Mouse (Mus musculus) CH12.LX (cell line): ENCODE results near the gene Armh1. TPM values are rescaled to one million over a fixed set of nuclear protein-coding genes. Genes with fewer than 3 reads are reported as not detected.

Experiments
- DNase-seq: peaks from one replicate; pipeline ENCODE4 v3.0.0-alpha.2; 2013; ENCODE audit errors: extremely low read depth
- H3K27ac ChIP-seq: 2 replicates; pipeline ENCODE4 v1.5.1; 2012; ENCODE audit warnings: low read depth, mild to moderate bottlenecking, control low read depth, moderate library complexity; ENCODE audit not compliant: insufficient read depth
- H3K27me3 ChIP-seq: replicated peaks from 2 replicates; pipeline ENCODE3; 2012; ENCODE audit warnings: inconsistent platforms
- H3K36me3 ChIP-seq, 2 experiments: replicated peaks in 1 of 2; 2 replicates each; pipeline versions ENCODE3 to v1.6.1; 2012; ENCODE audit warnings: inconsistent platforms in 1 of 2, low read length in 1 of 2, mild to moderate bottlenecking in 1 of 2, mixed read lengths in 1 of 2, moderate library complexity in 1 of 2; ENCODE audit not compliant: control insufficient read depth in 1 of 2, insufficient read depth in 1 of 2
- H3K4me1 ChIP-seq, 2 experiments: 2 replicates each; pipeline ENCODE4 v1.6.1; 2012; ENCODE audit warnings: inconsistent platforms in 1 of 2, moderate library complexity in 1 of 2; ENCODE audit not compliant: insufficient read depth in 2 of 2, control insufficient read depth in 1 of 2
- H3K4me2 ChIP-seq: 2 replicates; pipeline ENCODE4 v1.6.1; 2012; ENCODE audit warnings: low read depth, mild to moderate bottlenecking, control low read depth; ENCODE audit not compliant: poor library complexity, insufficient read depth, severe bottlenecking
- H3K4me3 ChIP-seq, 3 experiments: fragments of 150-350 bp in 1 of 3; sonication (generic) in 1 of 3; replicated peaks in 1 of 3; 2 replicates each; pipeline versions ENCODE3 to v1.5.1; 2011 to 2012; ENCODE audit warnings: low read depth in 2 of 3, low read length in 2 of 3, mild to moderate bottlenecking in 2 of 3, moderate library complexity in 2 of 3, control low read depth in 1 of 3, improper control_type of control experiment in 1 of 3, inconsistent platforms in 1 of 3, mixed read lengths in 1 of 3; ENCODE audit not compliant: poor library complexity in 1 of 3
- H3K79me2 ChIP-seq: replicated peaks from 2 replicates; pipeline ENCODE4 v1.6.1; 2012; ENCODE audit warnings: mild to moderate bottlenecking, moderate library complexity; ENCODE audit not compliant: control insufficient read depth, poor library complexity, insufficient read depth, severe bottlenecking; ENCODE audit errors: extremely low read depth
- H3K9ac ChIP-seq: 2 replicates; pipeline ENCODE4 v1.6.1; 2012; ENCODE audit warnings: low read depth, mild to moderate bottlenecking, control low read depth, moderate library complexity; ENCODE audit not compliant: insufficient read depth
- H3K9me3 ChIP-seq: replicated peaks from 2 replicates; pipeline ENCODE3; 2012; ENCODE audit warnings: low read length, inconsistent platforms, mixed read lengths
- CHD1 ChIP-seq: IDR thresholded peaks from 2 replicates; pipeline ENCODE4 v1.6.1; 2012; ENCODE audit warnings: low read depth, low read length, improper control_type of control experiment, inconsistent platforms
- CHD2 ChIP-seq: IDR thresholded peaks from 2 replicates; pipeline ENCODE4 v1.6.1; 2011; ENCODE audit warnings: low read length, improper control_type of control experiment
- CTCF ChIP-seq, 2 experiments: IDR thresholded peaks in 1 of 2; conservative IDR thresholded peaks in 1 of 2; 2 replicates each; pipeline ENCODE4 v1.5.1; 2011 to 2012; ENCODE audit warnings: low read depth in 2 of 2, low read length in 2 of 2, improper control_type of control experiment in 1 of 2, inconsistent platforms in 1 of 2, mild to moderate bottlenecking in 1 of 2, moderate library complexity in 1 of 2
- ELF1 ChIP-seq: IDR thresholded peaks from 2 replicates; pipeline ENCODE4 v1.6.1; 2014; ENCODE audit warnings: low read depth, mild to moderate bottlenecking, inconsistent platforms, low read length, improper control_type of control experiment
- EP300 ChIP-seq: IDR thresholded peaks from 2 replicates; pipeline ENCODE4 v1.6.1; 2011; ENCODE audit warnings: low read length, improper control_type of control experiment
- JUN ChIP-seq: IDR thresholded peaks from 2 replicates; pipeline ENCODE4 v1.6.1; 2011; ENCODE audit warnings: low read depth, mild to moderate bottlenecking, low read length, improper control_type of control experiment, moderate library complexity; ENCODE audit not compliant: insufficient read depth
- JUND ChIP-seq: conservative IDR thresholded peaks from 2 replicates; pipeline ENCODE4 v1.6.1; 2011; ENCODE audit warnings: low read depth, low read length, improper control_type of control experiment
- KAT2A ChIP-seq: IDR thresholded peaks from 2 replicates; pipeline ENCODE4 v1.6.1; 2012; ENCODE audit warnings: low read length, improper control_type of control experiment, inconsistent platforms; ENCODE audit not compliant: insufficient replicate concordance
- MAFK ChIP-seq: IDR thresholded peaks from 2 replicates; pipeline ENCODE4 v1.6.1; 2011; ENCODE audit warnings: low read length, improper control_type of control experiment; ENCODE audit not compliant: insufficient replicate concordance
- MAX ChIP-seq: IDR thresholded peaks from 2 replicates; pipeline ENCODE4 v1.6.1; 2011; ENCODE audit warnings: low read length, improper control_type of control experiment
- NELFE ChIP-seq: IDR thresholded peaks from 2 replicates; pipeline ENCODE4 v1.6.1; 2011; ENCODE audit warnings: low read depth, low read length, improper control_type of control experiment
- NRF1 ChIP-seq: IDR thresholded peaks from 2 replicates; pipeline ENCODE4 v1.6.1; 2014; ENCODE audit warnings: low read depth, mild to moderate bottlenecking, inconsistent platforms, low read length, improper control_type of control experiment, moderate library complexity
- POLR2A ChIP-seq: IDR thresholded peaks from 2 replicates; pipeline ENCODE4 v1.6.1; 2011; ENCODE audit warnings: low read depth, mild to moderate bottlenecking, improper control_type of control experiment, low read length
- POLR2AphosphoS2 ChIP-seq: IDR thresholded peaks from 2 replicates; pipeline ENCODE4 v1.6.1; 2011; ENCODE audit warnings: low read depth, low read length, improper control_type of control experiment
- SIN3A ChIP-seq: IDR thresholded peaks from 2 replicates; pipeline ENCODE4 v1.6.1; 2012; ENCODE audit warnings: low read length, improper control_type of control experiment, inconsistent platforms
- SMC3 ChIP-seq: IDR thresholded peaks from 2 replicates; pipeline ENCODE4 v1.6.1; 2011; ENCODE audit warnings: low read depth, low read length, improper control_type of control experiment
- TBP ChIP-seq: conservative IDR thresholded peaks from 2 replicates; pipeline ENCODE4 v1.6.1; 2011; ENCODE audit warnings: low read depth, low read length, improper control_type of control experiment
- TCF12 ChIP-seq: IDR thresholded peaks from 2 replicates; pipeline ENCODE4 v1.6.1; 2014; ENCODE audit warnings: low read depth, mild to moderate bottlenecking, inconsistent platforms, low read length, improper control_type of control experiment
- USF1 ChIP-seq: IDR thresholded peaks from 2 replicates; pipeline ENCODE4 v1.6.1; 2014; ENCODE audit warnings: low read depth, mild to moderate bottlenecking, inconsistent platforms, low read length, improper control_type of control experiment
- USF2 ChIP-seq: conservative IDR thresholded peaks from 2 replicates; pipeline ENCODE4 v1.6.1; 2011; ENCODE audit warnings: low read depth, low read length, improper control_type of control experiment
- ZMIZ1 ChIP-seq: IDR thresholded peaks from 2 replicates; pipeline ENCODE4 v1.6.1; 2012; ENCODE audit warnings: low read depth, mild to moderate bottlenecking, inconsistent platforms, low read length, improper control_type of control experiment
- ZNF384 ChIP-seq: IDR thresholded peaks from 2 replicates; pipeline ENCODE4 v1.6.1; 2012; ENCODE audit warnings: low read depth, low read length, improper control_type of control experiment, inconsistent platforms
- dilution Hi-C: fragments of 300-500 bp; cut with MboI; formaldehyde crosslinking; loops from 2 replicates; pipeline ENCODE4 v1.14.3; 2020; ENCODE audit warnings: low sequenced_read_pairs; ENCODE audit not compliant: extremely low pct_unique_long_range_greater_than_20kb, extremely low pct_ligation_motif_present
- in situ Hi-C: fragments of 300-500 bp; cut with MboI; formaldehyde crosslinking; loops from 3 replicates; pipeline ENCODE4 v1.14.3; 2019; ENCODE audit warnings: low sequenced_read_pairs, low pct_ligation_motif_present, low pct_unique_long_range_greater_than_20kb, mixed read lengths
- polyA plus RNA-seq: library from polyadenylated mRNA; unstranded; fragments of >175 nt; gene quantifications from 2 replicates; pipeline ENCODE4 v1.2.1, GENCODE M21; 2012; ENCODE audit warnings: low read depth; ENCODE audit not compliant: insufficient read length
- total RNA-seq, 2 experiments: library from RNA; depleted of rRNA; stranded (reverse); fragments of 300-350 nt in 1 of 2; fragments of >200 nt in 1 of 2; gene quantifications; 2 replicates each; pipeline ENCODE4 v1.2.3; 2012 to 2014

Gene Armh1
- total and polyA plus RNA-seq, 3 experiments = not detected

DNA sequence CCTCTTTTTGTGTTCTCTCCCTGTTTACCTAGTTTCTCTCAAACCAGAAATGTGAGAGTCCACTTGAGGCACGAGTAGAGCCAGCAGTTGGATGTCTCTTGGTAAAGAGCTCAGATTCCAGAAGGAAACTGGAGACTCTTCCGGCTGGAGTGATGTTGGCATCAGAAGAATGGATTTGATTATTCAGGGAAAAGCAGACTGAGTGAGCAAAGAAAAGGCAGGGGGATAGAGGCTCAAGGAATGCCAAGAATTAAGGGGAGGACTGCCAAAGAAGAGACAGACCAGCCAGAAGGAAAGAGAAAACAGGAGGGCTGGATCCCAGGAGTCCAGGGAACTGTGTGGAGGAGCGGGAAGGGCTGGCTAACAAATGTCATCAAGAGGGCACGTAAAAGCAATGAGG, 16.1 kb downstream of the Armh1 start:
- H3K4me1 ChIP-seq = no peaks in the 10 kb centered on the region
- no peak overlapping the region for H3K9ac ChIP-seq
- dilution Hi-C loops (no loop called here), in situ Hi-C loops (no loop called here)
- H3K27me3 ChIP-seq = peaks cover 25% of the 10 kb centered on the region
- DNase-seq = no peak
- no peaks in the 10 kb centered on the region for H3K36me3 ChIP-seq
- no peak overlapping the region for H3K27ac ChIP-seq
- H3K4me2 ChIP-seq = no peak overlapping the region
- peaks cover 10% of the 10 kb centered on the region for H3K9me3 ChIP-seq
- TF ChIP-seq CHD1 (no peak), ELF1 (no peak), MAX (no peak), NELFE (no peak), SMC3 (no peak), CHD2 (no peak), ZNF384 (no peak), SIN3A (no peak), POLR2A (no peak), EP300 (no peak), KAT2A (no peak), TBP (no peak), ZMIZ1 (no peak), JUND (no peak), POLR2AphosphoS2 (no peak), MAFK (no peak)
- no peaks in the 10 kb centered on the region for H3K79me2 ChIP-seq
- H3K4me3 ChIP-seq = no peak overlapping the region

DNA sequence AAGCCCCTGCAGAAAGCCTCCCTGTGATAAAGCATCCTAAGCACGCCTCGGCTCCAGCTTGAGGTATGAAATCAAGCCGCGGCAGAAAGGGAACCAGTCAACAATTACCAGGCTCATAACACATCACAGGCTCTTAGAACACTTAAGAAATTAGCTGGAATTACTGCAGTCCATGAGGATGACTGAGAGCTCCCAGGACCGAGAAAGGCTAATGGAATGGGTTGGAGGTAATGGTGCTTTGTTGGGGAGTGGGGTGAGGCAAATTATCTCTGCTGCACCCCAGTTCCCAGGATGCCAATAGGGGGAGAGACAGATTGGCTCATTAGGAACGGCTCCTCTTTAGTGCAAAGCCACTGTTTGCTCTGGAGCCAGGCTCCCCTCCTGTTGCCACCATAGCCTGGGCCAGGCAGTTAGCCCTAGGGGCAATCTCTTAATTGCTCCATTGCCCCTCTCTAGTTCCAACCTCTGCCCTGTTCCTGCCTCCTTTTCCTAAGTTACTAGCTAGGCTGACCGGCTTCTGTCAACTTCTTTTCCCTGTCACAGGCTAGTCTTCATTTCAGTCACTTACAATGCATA, 17.7 kb downstream of the Armh1 start:
- TF ChIP-seq ELF1 (no peak), USF1 (no peak), CHD2 (no peak), USF2 (no peak), CHD1 (no peak), TCF12 (no peak), CTCF (conservative IDR thresholded peaks at IDR 0.05 in 1 of 2, IDR thresholded peaks at IDR 0.05 in 1 of 2; ENCODE audit: low read depth in 2 of 2, low read length in 2 of 2) (no peak), KAT2A (no peak), JUN (no peak), NRF1 (no peak)
- DNase-seq = no peak
- Histone ChIP-seq H3K4me3 (no peak overlapping the region), H3K36me3 (no peaks in the 10 kb centered on the region), H3K4me1 (no peaks in the 10 kb centered on the region), H3K9me3 (peaks cover 10% of the 10 kb centered on the region), H3K27me3 (peaks cover 25% of the 10 kb centered on the region), H3K79me2 (no peaks in the 10 kb centered on the region), H3K9ac (no peak overlapping the region), H3K4me2 (no peak overlapping the region), H3K27ac (no peak overlapping the region)
- in situ Hi-C loops = no loop called here
- dilution Hi-C loops = no loop called here
